Mouse (Mus musculus) bone marrow macrophage, adult 2 months (primary cell): Measurements from ENCODE around the gene Ifit2.

ENCODE experiments used
- CTCF ChIP-seq: IDR thresholded peaks from 2 replicates; pipeline ENCODE4 v1.5.1; 2012; ENCODE audit warnings: low read depth, mild to moderate bottlenecking, low read length, moderate library complexity
- POLR2A ChIP-seq: IDR thresholded peaks from 2 replicates; pipeline ENCODE4 v1.6.1; 2012; ENCODE audit warnings: mild to moderate bottlenecking, low read depth, low read length, borderline replicate concordance

DNA sequence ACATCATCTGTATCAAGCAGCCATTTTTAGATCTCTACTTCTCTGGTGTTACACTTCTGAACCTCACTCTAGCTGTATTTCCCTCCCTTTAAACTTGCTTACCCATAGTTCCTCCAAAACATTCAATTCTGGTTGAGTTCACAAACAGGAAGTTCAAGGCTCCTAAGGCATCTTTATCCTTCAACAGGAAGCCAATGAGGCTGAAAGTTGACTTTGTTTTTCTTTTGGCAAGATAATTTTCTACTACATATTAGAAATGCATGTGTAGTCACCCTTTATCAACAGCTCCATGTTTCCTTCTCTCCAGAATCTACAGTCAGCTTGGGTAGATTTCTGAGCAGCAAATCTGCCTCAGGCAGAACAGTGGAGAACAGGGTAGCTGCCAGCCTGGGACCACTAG, 12.1 kb downstream of the Ifit2 start:
- TF ChIP-seq CTCF (no peak), POLR2A (no peak)
